Mouse (Mus musculus) neutrophil, adult 5-6 weeks (primary cell): ENCODE results near the gene Pdzrn4. TPM values are rescaled to one million over a fixed set of nuclear protein-coding genes. Genes with fewer than 3 reads are reported as not detected.

Experiments used
- ATAC-seq: fragments of 151-379, 151-347 bp; 2 replicates; pipeline ENCODE4 v1.8.0; 2017; ENCODE audit warnings: mild to moderate bottlenecking, moderate TSS enrichment; ENCODE audit not compliant: insufficient number of reproducible peaks, poor library complexity, low FRiP score, severe bottlenecking; ENCODE audit errors: extremely low read depth
- total RNA-seq: library from RNA; stranded (forward); fragments of 200-1000 nt; gene quantifications from 2 replicates; pipeline ENCODE4 v1.2.3, GENCODE M21; 2017

Gene Pdzrn4
- total RNA-seq, 1 experiment from 2014 or later = not detected

DNA sequence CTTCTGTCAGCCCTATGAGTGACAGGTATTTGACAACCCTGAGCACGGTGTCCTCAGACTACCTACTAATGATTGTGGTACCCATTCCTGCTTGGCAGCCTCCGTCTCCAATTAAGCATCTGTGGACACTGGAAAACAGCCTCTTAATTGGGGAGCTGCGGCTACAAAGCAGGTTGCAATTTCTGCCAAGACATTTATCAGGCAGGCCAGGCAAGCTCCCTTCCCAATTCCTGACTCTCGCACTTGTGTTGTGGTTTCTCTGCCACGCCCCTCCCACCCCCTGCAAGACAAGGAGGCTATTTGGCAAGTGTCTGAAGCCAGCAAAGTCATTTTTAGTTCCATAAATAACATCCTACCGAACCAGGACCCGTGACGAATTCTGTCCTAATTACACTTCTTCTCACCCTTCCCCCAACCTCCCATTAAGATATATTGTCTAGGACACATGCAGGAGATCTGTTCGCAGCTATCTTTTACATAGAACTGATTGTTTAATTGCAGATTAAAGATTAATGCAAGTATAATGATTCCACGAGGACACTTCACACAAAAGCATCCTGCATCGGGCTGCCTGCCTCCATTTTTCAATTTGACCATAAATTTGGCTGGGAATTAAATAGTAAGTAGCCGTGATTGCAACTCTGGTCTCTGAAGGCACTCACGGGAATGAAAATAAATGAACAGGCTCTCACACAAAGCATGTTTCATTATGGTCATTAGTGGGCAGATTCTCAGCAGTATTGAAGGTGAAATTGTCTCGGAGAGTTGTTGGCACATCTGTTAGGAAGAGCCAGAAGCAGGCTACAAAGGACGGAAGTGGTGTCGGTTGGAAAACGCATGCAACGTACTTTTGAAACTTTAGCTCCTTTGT is 243.8 kb downstream of the Pdzrn4 start:
- no peak for ATAC-seq

GRCm38 (mm10) chr15:92671279-92672051 is 274.8 kb downstream of the Pdzrn4 start:
- ATAC-seq = no peak

- ATAC-seq = no peak
Measured at GRCm38 (mm10) chr15:92676096-92676495, 279.4 kb downstream of the Pdzrn4 start.

DNA sequence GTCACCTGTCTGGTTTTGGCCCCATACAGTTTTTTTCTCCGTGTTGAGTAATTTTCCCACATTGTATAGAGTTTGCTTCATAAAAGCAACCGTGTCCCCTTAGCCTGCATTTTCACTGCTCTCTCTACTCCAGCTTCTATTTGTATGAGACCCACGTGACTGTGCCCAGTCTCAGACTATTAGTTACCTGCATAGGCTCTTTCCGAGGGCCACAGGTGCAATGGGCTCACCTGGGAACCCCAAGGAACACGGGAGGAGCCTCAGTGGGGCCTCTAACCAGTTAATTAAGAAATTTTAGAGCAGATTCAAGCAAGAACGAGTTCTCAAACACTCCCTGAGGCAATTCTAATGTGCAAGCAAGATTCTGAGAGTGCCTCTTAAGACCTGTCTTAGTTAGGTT is 281.7 kb downstream of the Pdzrn4 start:
- no peak for ATAC-seq

GRCm38 (mm10) chr15:92679541-92679940 is 282.9 kb downstream of the Pdzrn4 start:
- ATAC-seq = no peak

DNA sequence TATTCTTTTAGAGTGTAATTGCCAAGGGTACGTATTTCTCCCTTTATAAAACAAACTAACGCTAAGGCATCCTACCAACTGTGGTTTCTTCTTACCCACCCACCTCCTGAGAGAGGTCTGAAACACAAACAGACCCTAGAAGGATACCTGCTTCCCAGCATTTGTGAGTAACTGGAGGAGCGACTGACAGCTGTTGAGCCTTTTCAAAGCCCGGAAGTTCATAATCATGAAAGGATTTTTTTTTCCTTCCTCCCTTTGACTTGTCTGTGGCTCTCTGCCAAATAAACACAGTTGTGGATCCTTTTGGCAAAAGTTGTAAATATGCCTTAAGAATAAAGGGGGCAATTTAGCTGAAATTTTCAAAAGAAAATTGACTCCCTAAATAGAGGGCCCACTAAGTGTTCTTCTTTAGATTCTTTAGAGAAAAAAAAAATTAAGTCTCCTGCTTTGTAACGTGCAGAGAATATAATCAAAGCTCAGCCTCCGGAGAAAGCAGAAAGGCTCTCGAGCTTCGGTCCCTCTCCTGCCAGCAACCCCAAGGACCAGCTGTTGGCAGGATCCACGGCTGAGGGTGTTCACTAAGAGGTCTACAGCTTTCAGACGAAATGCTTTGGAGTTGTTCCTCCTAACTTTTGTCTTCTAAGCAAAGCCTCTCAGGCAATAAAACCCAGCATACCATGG is 299.7 kb downstream of the Pdzrn4 start:
- no peak for ATAC-seq

GRCm38 (mm10) chr15:92704146-92704545 is 307.5 kb downstream of the Pdzrn4 start:
- ATAC-seq = no peak

GRCm38 (mm10) chr15:92738676-92739075 is 342.0 kb downstream of the Pdzrn4 start:
- no peak for ATAC-seq

DNA sequence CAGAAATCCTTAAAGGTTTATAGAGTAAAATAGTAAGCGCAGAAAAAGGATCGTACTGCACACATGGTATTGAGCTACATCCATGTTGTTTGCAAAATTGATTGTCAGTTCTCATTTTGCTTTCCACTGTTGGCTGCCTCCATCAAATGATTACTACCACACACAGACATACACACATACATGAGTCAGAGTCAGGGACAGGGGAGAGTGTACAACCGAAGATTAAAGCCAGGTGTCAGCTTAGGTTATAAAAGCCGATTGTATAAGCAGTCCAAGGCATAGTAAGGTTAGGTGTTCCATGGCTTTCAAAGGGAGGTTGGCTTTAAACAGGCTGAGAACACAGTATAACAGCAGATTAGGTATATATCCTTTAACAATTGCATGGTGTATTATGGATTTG is 343.2 kb downstream of the Pdzrn4 start:
- ATAC-seq = no peak

DNA sequence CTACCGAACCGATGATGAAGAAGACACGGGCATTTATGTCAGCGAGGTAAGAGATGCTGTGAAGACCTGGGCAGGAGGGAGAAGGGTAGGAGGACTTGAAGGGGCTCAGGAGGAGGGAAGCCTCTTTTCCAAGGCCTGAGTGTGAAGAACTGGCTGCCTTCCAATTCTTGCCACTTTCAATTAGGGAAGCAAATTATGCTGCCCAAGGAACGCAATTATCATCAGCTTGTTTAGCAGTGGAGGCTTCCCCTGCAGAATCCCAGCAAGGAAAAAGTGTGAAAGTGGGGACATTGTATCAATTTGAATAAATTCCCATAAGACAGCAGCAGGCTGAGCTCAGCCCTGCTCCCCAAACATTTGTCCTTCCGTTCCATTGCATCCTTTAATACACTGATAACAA is 346.9 kb downstream of the Pdzrn4 start:
- no peak for ATAC-seq

DNA sequence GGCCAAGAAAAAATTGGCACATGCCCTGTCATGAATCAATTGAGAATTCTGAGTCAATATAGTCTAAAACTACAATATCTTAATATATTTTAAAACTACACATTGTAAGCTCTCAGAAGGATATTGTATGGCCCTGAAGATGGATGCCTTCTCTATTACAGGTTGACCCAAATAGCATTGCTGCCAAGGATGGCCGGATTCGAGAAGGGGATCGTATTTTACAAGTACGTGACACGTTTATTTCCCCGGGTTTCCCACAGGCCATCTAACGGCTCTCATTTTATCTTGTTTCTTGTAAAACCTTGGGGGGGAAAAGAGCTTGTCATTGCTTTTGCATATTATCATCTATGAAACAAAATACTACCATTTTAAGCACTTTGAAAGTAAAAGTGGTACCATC is 349.4 kb downstream of the Pdzrn4 start:
- no peak for ATAC-seq

DNA sequence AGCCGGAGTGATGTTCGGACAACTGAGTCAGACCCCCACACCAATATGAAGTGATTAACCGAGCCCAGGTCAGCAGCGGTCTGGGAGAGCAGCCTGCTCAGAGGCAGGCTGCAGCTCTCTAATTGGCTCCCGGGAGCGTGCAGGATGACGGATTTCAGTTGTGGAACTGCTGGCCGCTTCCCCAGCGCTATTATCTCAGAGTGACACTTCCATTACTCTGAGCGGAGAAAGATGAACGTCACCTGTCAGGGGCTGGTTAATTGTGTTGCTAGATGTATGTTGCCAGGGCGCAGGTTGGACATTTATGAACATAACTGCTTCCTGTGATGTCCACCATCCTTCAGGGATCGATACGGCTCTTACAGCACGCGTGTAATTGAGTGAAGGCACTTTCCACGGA is 355.5 kb downstream of the Pdzrn4 start:
- ATAC-seq = no peak

- no peak for ATAC-seq
Measured at GRCm38 (mm10) chr15:92752578-92752977, 355.9 kb downstream of the Pdzrn4 start.

- no peak for ATAC-seq
Measured at GRCm38 (mm10) chr15:92757085-92757903, 360.6 kb downstream of the Pdzrn4 start.

DNA sequence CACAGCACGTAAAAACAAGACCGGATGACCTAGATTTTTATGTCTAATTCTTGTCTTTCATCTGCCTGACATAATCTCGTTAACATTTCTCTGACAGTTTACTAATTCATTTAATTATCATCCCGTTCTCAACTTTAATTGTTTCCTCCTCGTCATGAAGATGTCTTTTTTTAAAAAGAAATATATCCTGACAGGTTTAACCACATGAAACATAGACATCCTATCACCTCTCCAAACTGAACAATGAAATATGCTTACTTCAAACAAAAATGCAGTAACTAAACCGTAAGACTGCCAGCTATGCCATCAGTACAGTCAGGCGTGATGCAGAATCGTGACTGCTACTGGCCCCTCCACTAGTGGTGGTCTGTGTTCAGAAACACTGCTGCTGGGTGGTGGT is 362.3 kb downstream of the Pdzrn4 start:
- no peak for ATAC-seq

DNA sequence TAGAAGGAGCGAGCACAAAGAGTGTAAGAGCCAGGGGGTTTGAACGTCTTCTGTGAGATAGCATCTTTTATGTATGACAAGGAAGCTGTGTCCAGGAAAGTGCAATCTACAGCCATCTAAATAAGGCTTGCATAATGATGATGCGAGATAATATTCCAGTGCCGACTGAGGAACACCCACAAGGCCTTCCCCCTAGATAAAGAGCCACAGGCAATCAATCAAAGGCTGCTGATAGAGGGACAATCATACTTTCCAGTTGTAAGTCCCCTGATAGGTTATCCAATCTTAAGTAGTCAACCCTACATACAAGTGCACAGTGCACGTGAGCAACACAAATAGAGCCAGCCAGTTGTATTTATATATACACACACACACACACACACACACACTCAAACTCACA is 366.6 kb downstream of the Pdzrn4 start:
- no peak for ATAC-seq

DNA sequence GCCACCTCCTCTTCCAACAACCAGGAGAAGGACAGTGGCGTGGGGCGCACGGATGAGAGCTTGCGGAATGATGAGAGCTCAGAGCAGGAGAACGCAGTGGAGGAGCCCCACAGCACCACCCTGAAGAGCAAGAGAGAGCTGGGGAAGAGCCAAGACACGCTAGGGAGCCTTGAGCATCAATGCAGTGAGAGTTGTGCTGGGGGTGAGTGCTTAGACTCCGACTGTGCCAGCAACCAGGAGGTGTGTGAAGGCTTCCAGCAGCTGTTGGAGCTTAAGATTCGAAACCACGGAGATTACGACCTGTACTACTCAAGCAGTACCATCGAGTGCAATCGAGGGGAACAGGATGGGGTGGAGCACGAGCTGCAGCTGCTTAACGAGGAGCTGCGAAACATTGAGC is 372.9 kb downstream of the Pdzrn4 start:
- ATAC-seq = no peak

DNA sequence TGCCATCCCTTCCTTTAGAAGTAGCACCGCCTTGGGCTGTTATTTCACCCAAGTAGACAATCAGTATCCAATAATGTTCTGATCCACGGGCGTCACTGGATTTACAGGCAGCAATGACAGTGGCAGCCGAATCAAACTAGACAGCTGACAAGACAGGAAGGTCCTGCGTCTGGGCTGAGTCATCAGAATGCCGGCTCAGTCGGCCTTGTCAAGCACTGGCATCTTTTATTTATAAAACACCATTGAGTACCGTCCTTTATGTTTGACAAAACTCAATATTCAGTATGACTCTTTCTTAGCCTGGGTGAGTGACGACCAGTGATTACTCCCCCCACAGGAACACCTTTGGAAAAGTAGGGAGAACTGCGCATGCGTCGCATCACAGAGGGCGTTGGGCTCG is 391.4 kb downstream of the Pdzrn4 start:
- no peak for ATAC-seq

DNA sequence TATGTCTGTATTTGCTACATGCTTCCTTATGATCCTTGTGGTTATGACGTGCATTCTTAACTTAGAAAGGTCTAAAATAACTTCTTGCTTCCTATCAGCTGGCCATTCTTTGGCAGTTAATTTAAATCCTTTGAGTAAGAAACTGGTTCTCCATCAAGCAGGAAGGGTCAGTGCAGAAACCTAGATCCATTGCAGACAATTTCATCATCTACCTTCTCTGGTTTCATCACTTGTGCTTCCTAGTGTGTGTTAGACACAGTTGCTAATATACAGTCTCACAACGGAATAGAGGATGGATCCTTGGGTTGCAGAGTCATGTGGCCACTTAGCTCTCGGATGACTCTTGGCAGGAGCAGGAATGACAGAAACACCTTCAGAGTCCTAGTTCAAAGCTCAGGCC is 397.6 kb downstream of the Pdzrn4 start:
- ATAC-seq = no peak
